Mouse (Mus musculus): ENCODE measurements around the gene Enpp7.

Enpp7 gene

GRCm38 (mm10) chr11:118987999-118988398 is at the start of gene Enpp7:
Enpp7 (plus strand) TSS chr11:118988188.
- DNase-seq (ENCODE audit: low spot score in 2 of 2), result no peak

GRCm38 (mm10) chr11:118939731-118940130 is 48.3 kb upstream of the Enpp7 start:
- no peak for DNase-seq (ENCODE audit: low spot score in 2 of 2)

- DNase-seq (ENCODE audit: low spot score in 2 of 2), result no peak
These were observed 47.4 kb upstream of the Enpp7 start for GRCm38 (mm10) chr11:118940539-118940938.

- DNase-seq (ENCODE audit: low spot score in 2 of 2), result no peak
These were observed 46.7 kb upstream of the Enpp7 start for GRCm38 (mm10) chr11:118941268-118941667.

GRCm38 (mm10) chr11:118945868-118946267 is 42.1 kb upstream of the Enpp7 start:
- DNase-seq (ENCODE audit: low spot score in 2 of 2), result no peak

GRCm38 (mm10) chr11:118955016-118955415 is 33.0 kb upstream of the Enpp7 start:
- DNase-seq (ENCODE audit: low spot score in 2 of 2), result no peak

GRCm38 (mm10) chr11:118957070-118957471 is 30.9 kb upstream of the Enpp7 start:
- DNase-seq (ENCODE audit: low spot score in 2 of 2), result no peak

GRCm38 (mm10) chr11:118960649-118961048 is 27.3 kb upstream of the Enpp7 start:
- no peak for DNase-seq (ENCODE audit: low spot score in 2 of 2)

GRCm38 (mm10) chr11:118962478-118962877 is 25.5 kb upstream of the Enpp7 start:
- DNase-seq (ENCODE audit: low spot score in 2 of 2), result no peak

- DNase-seq (ENCODE audit: low spot score in 2 of 2), result no peak
These were observed 24.1 kb upstream of the Enpp7 start for GRCm38 (mm10) chr11:118963926-118964325.

- DNase-seq (ENCODE audit: low spot score in 2 of 2), result no peak
These were observed 22.9 kb upstream of the Enpp7 start for GRCm38 (mm10) chr11:118965078-118965477.

GRCm38 (mm10) chr11:118971470-118972034 is 16.4 kb upstream of the Enpp7 start:
- DNase-seq (ENCODE audit: low spot score in 2 of 2), result no peak

GRCm38 (mm10) chr11:118972431-118973377 is 15.3 kb upstream of the Enpp7 start:
- DNase-seq (ENCODE audit: low spot score in 2 of 2), result no peak

- no peak for DNase-seq (ENCODE audit: low spot score in 2 of 2)
These were observed 13.6 kb upstream of the Enpp7 start for GRCm38 (mm10) chr11:118974340-118974739.

- peak in 1 of 2 experiments; percentile 25 for DNase-seq (ENCODE audit: low spot score in 2 of 2)
These were observed 12.6 kb upstream of the Enpp7 start for GRCm38 (mm10) chr11:118975427-118975826.

GRCm38 (mm10) chr11:118975917-118976316 is 12.1 kb upstream of the Enpp7 start:
- DNase-seq (ENCODE audit: low spot score in 2 of 2), result no peak

GRCm38 (mm10) chr11:118980388-118980787 is 7.6 kb upstream of the Enpp7 start:
- DNase-seq (ENCODE audit: low spot score in 2 of 2), result no peak

- DNase-seq (ENCODE audit: low spot score in 2 of 2), result peak in 1 of 2 experiments; percentile 22
These were observed 6.8 kb upstream of the Enpp7 start for GRCm38 (mm10) chr11:118981012-118981776.

- no peak for DNase-seq (ENCODE audit: low spot score in 2 of 2)
These were observed 5.3 kb upstream of the Enpp7 start for GRCm38 (mm10) chr11:118982593-118983113.

GRCm38 (mm10) chr11:118985571-118985970 is 2.4 kb upstream of the Enpp7 start:
- no peak for DNase-seq (ENCODE audit: low spot score in 2 of 2)

- DNase-seq (ENCODE audit: low spot score in 2 of 2), result no peak
These were observed 4.8 kb downstream of the Enpp7 start for GRCm38 (mm10) chr11:118992781-118993180.

- no peak for DNase-seq (ENCODE audit: low spot score in 2 of 2)
These were observed 7.5 kb downstream of the Enpp7 start for GRCm38 (mm10) chr11:118995448-118995847.
